Mouse (Mus musculus): ENCODE data around the gene Uncx. TPM values are rescaled to one million over a fixed set of nuclear protein-coding genes. Genes with fewer than 3 reads are reported as not detected.

Gene Uncx
- total RNA-seq, 2 experiments from 2014 or later, result 0.21 TPM; not detected in 1

GRCm38 (mm10) chr5:139541151-139542042 is 1.9 kb upstream of the Uncx start:
- no peak for DNase-seq (ENCODE audit: extremely low spot score in 1 of 2, low spot score in 2 of 2)
- intact Hi-C loops (cut with DNase I), result no loop called here

DNA sequence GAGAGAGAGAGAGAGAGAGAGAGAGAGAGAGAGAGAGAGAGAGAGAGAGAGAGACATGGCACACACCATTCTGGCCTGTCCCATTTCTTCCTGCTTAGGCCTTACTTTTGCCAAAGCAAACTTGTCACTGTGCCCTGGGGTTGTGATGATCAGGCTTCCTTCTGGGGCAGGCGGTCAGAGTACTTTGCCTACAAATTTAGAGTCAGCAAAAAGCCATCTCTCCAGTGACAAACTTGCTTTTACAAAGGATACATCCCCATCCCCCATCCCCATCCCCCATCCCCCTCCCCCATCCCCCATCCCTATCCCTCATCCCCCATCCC is 1.3 kb upstream of the Uncx start:
- intact Hi-C loops (cut with DNase I), result no loop called here
- no peak for DNase-seq (ENCODE audit: extremely low spot score in 1 of 2, low spot score in 2 of 2)

DNA sequence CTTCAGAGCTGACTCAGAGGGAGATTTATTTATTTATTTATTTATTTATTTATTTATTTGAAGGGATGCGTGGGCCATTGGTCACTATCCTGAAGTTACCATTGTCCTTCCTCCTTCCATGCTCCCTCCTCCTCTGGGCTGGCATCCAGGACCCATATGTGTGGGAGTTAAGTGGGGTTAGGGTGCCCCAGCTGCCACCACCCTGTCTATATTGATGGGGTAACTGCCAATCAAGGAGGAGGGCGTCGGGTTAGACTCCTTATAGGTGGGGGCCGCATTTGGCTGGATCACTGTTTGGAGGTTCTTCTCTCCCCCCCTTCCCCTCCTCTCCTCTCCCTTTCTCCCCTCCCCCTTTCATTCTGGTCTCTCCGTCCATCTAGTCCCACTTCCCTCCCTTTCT is 738 bp upstream of the Uncx start:
- intact Hi-C loops (cut with DNase I), result no loop called here
- no peak for DNase-seq (ENCODE audit: extremely low spot score in 1 of 2, low spot score in 2 of 2)

DNA sequence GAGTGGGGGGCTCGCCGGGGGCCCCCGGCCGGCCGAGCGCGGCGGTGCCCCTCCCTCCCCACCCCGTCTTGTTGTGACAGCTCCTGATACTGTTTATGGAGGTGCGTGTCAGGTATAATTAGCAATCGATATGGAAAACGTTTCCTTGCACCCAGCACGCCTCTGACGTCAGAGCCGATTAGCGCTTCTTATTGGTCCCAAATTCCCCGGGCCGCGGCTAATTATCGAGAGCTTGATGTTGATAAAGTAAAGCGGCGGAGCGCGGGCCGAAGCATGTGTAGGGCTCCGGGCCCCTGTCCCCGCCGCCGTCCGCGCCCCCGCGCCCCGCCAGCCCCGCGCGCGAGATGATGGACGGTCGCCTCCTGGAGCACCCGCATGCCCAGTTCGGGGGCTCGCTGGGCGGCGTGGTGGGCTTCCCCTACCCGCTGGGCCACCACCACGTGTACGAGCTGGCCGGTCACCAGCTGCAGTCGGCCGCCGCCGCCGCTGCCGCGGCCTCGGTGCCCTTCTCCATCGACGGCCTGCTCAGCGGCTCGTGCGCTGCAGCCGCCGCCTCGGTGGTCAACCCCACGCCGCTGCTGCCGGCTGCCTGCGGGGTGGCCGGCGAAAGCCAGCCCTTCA is 466 bp downstream of the Uncx start:
- intact Hi-C loops (cut with DNase I), result no loop called here
- no peak for DNase-seq (ENCODE audit: extremely low spot score in 1 of 2, low spot score in 2 of 2)

DNA sequence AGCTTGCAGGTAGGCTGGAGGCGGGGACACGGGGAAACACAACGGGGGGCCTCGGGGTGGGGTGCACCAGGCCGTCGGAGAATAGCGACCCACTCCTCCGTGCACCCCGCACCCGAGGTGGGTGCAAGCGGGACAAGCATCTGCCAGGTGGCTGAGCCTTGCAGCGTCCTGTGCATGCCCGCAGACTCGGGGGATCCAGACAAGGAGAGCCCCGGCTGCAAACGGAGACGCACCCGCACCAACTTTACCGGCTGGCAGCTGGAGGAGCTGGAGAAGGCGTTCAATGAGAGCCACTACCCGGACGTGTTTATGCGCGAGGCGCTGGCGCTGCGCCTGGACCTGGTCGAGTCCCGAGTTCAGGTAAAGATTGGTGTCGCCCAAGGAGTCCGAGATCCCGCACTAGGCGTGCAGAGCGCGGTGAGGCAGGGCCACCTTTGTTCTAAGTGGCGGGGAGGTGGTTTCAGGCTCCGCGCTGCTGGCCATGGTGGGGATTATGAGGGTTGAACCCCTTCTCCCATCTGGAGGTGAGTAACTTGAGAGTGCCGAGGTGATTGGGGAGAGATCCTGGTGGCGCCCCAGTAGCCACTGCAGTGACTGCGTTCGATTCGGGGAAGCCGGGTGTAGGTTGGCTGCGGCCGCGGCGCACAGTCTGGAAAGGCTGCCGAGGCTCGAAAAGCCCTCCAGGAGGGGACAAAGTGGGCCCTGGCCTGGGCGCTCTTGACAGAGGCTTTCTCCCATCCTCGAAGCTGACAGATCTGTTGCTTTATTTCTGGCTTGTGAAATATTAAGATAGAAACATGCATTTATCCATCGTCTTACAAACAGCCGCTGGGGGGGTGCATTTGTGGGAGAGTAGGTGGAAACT is 1.2 kb downstream of the Uncx start:
- intact Hi-C loops (cut with DNase I), result no loop called here
- no peak for DNase-seq (ENCODE audit: extremely low spot score in 1 of 2, low spot score in 2 of 2)

- intact Hi-C loops (cut with DNase I), result no loop called here
- DNase-seq (ENCODE audit: extremely low spot score in 1 of 2, low spot score in 2 of 2), result no peak
These were observed 1.9 kb downstream of the Uncx start for GRCm38 (mm10) chr5:139545221-139545620.

DNA sequence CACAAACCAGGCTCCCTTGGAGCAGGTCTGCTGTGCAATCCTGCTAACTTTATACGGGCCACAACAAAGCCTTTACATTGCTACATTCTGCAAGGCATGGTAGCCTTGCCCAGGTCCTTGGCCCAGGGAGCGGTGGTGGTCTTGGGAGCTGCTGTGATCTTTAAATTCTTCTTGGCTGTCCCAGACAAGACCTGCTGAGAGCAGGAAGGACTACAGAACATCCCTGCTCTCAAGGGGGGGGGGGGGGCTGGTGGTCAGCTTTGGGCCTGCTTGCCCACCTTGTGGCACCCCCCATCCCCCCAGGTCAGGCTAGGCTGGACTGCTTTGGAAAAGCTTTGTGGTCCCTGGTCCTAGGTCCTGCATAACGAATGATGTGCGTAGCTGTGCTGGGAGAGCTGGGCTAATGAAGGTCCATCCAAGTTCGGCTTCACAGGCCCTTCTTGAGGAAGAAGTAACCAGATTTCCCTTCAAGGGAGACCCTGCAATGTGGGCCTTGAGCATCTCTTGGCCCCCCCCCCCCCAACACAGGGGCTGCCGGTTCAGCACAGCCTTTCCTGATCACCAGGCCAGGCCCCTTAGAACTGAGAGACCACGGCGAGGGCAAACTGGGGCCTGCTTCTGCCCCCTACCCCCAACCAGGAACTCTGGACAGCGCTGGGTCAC is 2.5 kb downstream of the Uncx start:
- intact Hi-C loops (cut with DNase I), result no loop called here
- DNase-seq (ENCODE audit: extremely low spot score in 1 of 2, low spot score in 2 of 2), result no peak

DNA sequence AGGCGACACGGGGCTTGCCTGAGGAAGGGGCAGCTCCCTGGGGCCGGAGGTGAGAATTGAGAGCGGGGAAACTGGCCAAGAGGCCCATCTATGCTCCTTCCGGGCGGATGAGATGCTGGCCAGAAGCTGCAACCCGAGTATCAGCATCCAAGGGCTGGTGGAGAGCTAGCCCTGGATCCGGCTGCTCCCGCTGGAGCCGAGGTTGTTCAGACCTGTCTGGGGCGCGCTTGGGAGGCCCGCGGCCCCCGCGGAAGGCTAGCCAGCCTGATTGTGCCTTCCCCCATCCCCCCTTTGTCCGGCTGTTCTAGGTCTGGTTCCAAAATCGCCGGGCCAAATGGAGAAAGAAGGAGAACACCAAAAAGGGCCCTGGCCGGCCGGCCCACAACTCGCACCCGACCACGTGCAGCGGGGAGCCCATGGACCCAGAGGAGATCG is 3.1 kb downstream of the Uncx start:
- intact Hi-C loops (cut with DNase I), result no loop called here
- no peak for DNase-seq (ENCODE audit: extremely low spot score in 1 of 2, low spot score in 2 of 2)

GRCm38 (mm10) chr5:139546771-139547420 is 3.6 kb downstream of the Uncx start:
- intact Hi-C loops (cut with DNase I), result no loop called here
- no peak for DNase-seq (ENCODE audit: extremely low spot score in 1 of 2, low spot score in 2 of 2)

DNA sequence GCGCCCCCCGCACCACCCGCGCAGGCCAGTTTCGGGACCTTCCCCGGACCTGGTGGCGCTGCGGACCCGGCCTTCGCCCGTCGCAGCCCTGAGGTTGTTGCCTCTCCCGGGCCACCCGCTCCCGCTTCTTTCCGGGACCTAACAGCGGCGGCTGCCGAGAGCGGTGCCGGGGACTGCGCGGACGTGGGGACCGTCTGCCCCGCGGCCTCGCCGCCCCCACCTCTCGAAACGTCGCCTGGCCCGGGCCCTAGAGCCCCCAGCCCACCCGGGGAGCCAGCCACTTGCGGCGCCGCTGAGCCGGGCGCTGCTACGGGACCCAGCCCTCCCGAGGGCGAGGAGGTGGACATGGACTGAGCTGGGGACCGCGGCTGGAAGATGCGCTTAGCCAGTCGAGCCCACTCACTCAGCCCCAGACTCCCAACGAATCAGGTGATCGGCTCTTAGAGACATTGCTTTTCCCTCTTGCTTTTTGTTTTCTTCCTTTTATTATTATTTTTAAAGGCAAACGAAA is 4.2 kb downstream of the Uncx start:
- intact Hi-C loops (cut with DNase I), result no loop called here
- no peak for DNase-seq (ENCODE audit: extremely low spot score in 1 of 2, low spot score in 2 of 2)

GRCm38 (mm10) chr5:139553446-139554273 is 10.4 kb downstream of the Uncx start:
- no peak for DNase-seq (ENCODE audit: extremely low spot score in 1 of 2, low spot score in 2 of 2)
- intact Hi-C loops (cut with DNase I), result no loop called here

- DNase-seq (ENCODE audit: extremely low spot score in 1 of 2, low spot score in 2 of 2), result no peak
- intact Hi-C loops (cut with DNase I), result no loop called here
These were observed 11.4 kb downstream of the Uncx start for GRCm38 (mm10) chr5:139554478-139555335.

DNA sequence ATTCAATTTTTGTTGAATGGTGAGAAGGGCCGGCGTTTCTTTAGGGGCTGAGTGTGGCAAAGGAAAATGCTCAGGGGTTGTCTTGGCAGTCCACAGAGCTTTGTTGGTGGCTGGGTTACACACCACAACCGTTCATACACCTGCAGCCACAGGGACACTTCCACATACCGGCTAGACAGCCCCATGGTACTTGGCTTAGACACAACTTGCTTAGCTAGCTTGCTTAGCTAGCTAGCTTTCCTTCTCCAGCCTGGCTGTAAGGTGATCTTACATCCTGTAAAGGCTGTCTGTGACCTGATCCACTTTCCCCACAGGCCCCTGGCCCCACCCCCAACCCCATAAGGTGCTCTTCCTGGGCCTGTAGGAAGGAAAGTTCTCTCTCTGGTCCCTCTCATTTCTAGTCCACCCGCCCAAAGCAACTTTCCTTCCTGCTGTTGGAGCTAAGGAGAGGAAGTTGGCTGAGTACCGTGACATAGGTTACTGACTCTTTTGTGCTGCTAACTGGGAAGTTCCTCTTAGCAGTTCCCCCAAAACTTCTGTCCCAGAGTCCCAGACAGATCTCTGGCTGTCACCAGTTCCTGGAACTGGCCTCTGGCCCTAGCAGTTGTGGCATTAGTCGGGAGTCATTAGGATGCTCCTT is 12.3 kb downstream of the Uncx start:
- intact Hi-C loops (cut with DNase I), result no loop called here
- DNase-seq (ENCODE audit: extremely low spot score in 1 of 2, low spot score in 2 of 2), result no peak

DNA sequence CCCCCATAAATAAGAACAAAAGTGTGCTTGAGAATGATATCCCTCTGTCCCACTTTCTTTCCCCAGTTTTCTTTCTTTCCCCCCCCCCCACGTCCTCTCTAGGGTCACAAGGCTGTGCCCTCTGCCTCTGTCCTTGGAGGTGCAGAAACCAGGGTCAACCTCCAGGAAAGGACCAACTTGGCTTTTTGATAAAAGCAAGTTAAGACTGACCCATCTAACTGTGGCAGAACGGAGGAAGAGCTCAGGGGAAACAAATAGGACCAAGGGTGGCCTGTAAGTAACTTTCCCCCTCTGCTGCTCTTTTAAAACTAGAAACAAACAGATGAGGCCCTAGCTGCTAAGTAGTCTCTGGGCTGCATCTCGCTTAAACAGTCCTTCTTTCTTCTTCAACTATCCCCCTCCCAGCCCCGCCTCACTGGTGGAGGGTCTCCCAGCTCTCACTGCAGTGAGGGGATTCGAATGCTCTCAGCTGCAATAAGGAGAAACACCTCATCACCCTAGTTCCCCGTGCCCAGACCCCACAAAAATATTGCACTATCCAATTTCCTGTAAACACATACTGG is 12.9 kb downstream of the Uncx start:
- intact Hi-C loops (cut with DNase I), result no loop called here
- no peak for DNase-seq (ENCODE audit: extremely low spot score in 1 of 2, low spot score in 2 of 2)

- intact Hi-C loops (cut with DNase I), result no loop called here
- no peak for DNase-seq (ENCODE audit: extremely low spot score in 1 of 2, low spot score in 2 of 2)
These were observed 13.8 kb downstream of the Uncx start for GRCm38 (mm10) chr5:139557079-139557478.
